Mouse (Mus musculus) bone marrow, adult 2 months (tissue): Measurements from ENCODE around the gene Nyap2. TPM values are rescaled to one million over a fixed set of nuclear protein-coding genes. Genes with fewer than 3 reads are reported as not detected.

Experiments used
- H3K27ac ChIP-seq: fragments of 200-500 bp; 2 replicates; pipeline ENCODE4 v1.5.1; 2012; ENCODE audit warnings: low read depth, mild to moderate bottlenecking, control low read depth, inconsistent platforms, low read length; ENCODE audit not compliant: control insufficient read depth, poor library complexity, insufficient read depth
- H3K4me1 ChIP-seq: fragments of 200-500 bp; 2 replicates; pipeline ENCODE4 v1.6.1; 2011; ENCODE audit warnings: low read length; ENCODE audit not compliant: control insufficient read depth, insufficient read depth
- H3K4me3 ChIP-seq: fragments of 200-500 bp; replicated peaks from 2 replicates; pipeline ENCODE3; 2011; ENCODE audit warnings: mild to moderate bottlenecking, low read depth, low read length, control low read depth; ENCODE audit not compliant: control insufficient read depth
- CTCF ChIP-seq: fragments of 200-500 bp; IDR thresholded peaks from 2 replicates; pipeline ENCODE4 v1.5.1; 2011; ENCODE audit warnings: low read length, control low read depth; ENCODE audit not compliant: control insufficient read depth, insufficient read depth
- POLR2A ChIP-seq: fragments of 200-500 bp; IDR thresholded peaks from 2 replicates; pipeline ENCODE4 v1.6.1; 2011; ENCODE audit warnings: low read depth, mild to moderate bottlenecking, control low read depth, low read length, borderline replicate concordance; ENCODE audit not compliant: control insufficient read depth
- WGBS: fragments of 180-500 bp; shearing (Covaris S2); methylation state at CpG from one replicate; pipeline ENCODE4 v1.1.7; 2018; 5-methylcytosine and 5-hydroxymethylcytosine counted together
- polyA plus RNA-seq: library from polyadenylated mRNA; stranded (reverse); fragments of >200 nt; gene quantifications from 2 replicates; pipeline ENCODE4 v1.2.4, GENCODE M21; 2011; ENCODE audit warnings: low replicate concordance; ENCODE audit not compliant: missing spikeins, insufficient read depth, insufficient read length

The Nyap2 gene
- polyA plus RNA-seq, 1 experiment, result not detected

GRCm38 (mm10) chr1:81087485-81087884, 10.7 kb downstream of the Nyap2 start:
- WGBS, result 82% methylated on average over 5 of the region's 5 CpGs
- Histone ChIP-seq H3K27ac (no peak overlapping the region), H3K4me1 (no peaks in the 10 kb centered on the region; the same call in 1 of the 2 replicates), H3K4me3 (no peak overlapping the region)
- TF ChIP-seq POLR2A (no peak), CTCF (no peak)

GRCm38 (mm10) chr1:81090400-81090799, 13.7 kb downstream of the Nyap2 start:
- WGBS, result 79% methylated on average over 1 of the region's 1 CpGs
- no peak overlapping the region for H3K27ac ChIP-seq
- H3K4me1 ChIP-seq, result no peaks in the 10 kb centered on the region; the same call in 1 of the 2 replicates
- TF ChIP-seq CTCF, result no peak
- no peak for TF ChIP-seq POLR2A
- H3K4me3 ChIP-seq, result no peak overlapping the region

DNA sequence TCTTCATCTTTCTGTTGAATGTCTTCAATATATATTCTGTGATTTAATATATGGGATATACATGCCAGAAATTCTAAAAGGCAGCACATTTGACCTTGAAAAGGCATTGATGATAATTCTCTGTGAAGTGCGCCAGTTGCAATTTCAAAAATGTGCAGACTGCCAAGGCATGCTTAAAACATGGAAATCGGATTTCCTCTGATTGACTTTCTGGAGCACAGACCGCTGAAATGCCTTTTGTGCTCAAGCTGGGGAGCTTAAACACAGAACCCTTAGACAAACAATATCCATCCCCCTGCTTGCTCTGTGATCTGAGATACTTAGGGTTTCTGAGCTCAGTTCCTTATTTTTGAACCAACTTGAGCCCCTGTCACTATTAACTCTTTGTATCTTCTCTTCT, 14.2 kb downstream of the Nyap2 start:
- H3K4me3 ChIP-seq, result no peak overlapping the region
- no peaks in the 10 kb centered on the region for H3K4me1 ChIP-seq
- H3K27ac ChIP-seq, result no peak overlapping the region
- 70% methylated on average over 3 of the region's 3 CpGs for WGBS
- TF ChIP-seq POLR2A (no peak), CTCF (no peak)

- H3K27ac ChIP-seq, result no peak overlapping the region
- no peaks in the 10 kb centered on the region for H3K4me1 ChIP-seq
- TF ChIP-seq POLR2A (no peak), CTCF (no peak)
- 81% methylated on average over 2 of the region's 2 CpGs for WGBS
- H3K4me3 ChIP-seq, result no peak overlapping the region
Measured at GRCm38 (mm10) chr1:81092056-81092455, 15.3 kb downstream of the Nyap2 start.

DNA sequence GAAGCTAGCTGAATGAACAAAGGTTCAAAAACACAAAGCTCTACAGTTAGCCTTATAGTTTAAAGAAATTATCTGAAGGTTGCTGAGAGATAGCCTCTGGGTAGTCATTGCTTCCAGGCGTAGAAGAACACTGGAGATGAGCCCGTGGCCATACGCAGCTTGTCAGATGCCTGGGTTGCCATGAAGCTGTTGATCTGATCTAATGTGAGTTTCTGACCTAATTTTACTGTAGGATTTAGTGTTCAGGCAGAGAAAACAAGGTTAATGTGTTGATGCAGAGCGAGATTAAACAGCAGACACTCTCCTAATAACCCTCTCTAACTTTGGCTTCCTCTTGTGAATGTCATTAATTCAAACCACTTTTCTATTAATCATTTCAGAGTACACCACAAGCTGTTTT, 16.1 kb downstream of the Nyap2 start:
- H3K27ac ChIP-seq, result no peak overlapping the region
- H3K4me3 ChIP-seq, result no peak overlapping the region
- TF ChIP-seq POLR2A (no peak), CTCF (no peak)
- 80% methylated on average over 4 of the region's 4 CpGs for WGBS
- no peaks in the 10 kb centered on the region for H3K4me1 ChIP-seq

DNA sequence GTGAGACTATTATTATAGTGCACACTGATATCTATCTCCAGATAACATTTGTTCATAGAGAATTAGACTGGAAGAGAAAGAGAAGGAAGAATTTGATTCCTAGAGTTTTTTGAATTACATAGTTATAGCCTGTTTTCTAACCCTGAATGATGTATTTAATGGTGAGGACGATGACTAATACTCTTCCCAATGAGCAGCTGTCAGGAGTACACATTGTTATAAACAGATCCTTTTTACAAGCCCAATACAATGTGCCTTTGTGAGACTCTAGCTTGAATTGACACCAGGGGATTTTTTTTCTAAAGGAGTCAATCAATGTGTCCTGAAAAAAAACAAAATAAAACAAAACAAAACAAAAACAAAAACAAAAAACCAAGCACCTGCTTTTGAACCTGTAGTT, 22.2 kb downstream of the Nyap2 start:
- Histone ChIP-seq H3K4me3 (no peak overlapping the region), H3K27ac (no peak overlapping the region), H3K4me1 (no peaks in the 10 kb centered on the region)
- 74% methylated on average over 1 of the region's 1 CpGs for WGBS
- no peak for TF ChIP-seq CTCF
- TF ChIP-seq POLR2A, result no peak

DNA sequence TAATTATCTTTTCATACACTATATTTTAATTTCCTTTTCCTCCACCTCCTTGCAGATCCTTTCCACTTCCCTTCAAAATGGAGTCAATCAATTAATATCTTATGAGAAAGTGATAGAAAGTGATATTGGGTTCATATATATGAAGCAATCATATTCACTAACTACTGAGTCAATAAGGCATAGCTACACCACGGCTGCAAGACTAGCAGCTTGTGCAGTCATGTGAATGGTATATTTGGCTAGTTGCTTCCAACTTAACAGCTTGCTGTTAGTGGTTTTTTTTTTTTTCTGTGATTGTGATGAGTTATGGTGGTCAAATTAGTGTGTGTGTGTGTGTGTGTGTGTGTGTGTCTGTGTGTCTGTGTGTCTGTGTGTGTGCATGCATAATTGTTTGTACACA, 25.0 kb downstream of the Nyap2 start:
- TF ChIP-seq POLR2A (no peak), CTCF (no peak)
- H3K4me3 ChIP-seq, result no peak overlapping the region
- 71% methylated on average over 1 of the region's 1 CpGs for WGBS

GRCm38 (mm10) chr1:81119732-81120131, 43.0 kb downstream of the Nyap2 start:
- Histone ChIP-seq H3K27ac (no peak overlapping the region), H3K4me3 (no peak overlapping the region), H3K4me1 (no peaks in the 10 kb centered on the region)
- TF ChIP-seq CTCF (no peak), POLR2A (no peak)

More for the DNA sequence above, 25.0 kb downstream of the Nyap2 start:
- H3K27ac ChIP-seq, result no peak overlapping the region
- H3K4me1 ChIP-seq, result no peaks in the 10 kb centered on the region
